Mouse (Mus musculus): Measurements from ENCODE around the gene Vwce.

The Vwce gene

GRCm38 (mm10) chr19:10634106-10634871, at the start of gene Vwce:
Gene Vwce, plus strand, starts transcription at chr19:10634213.
- DNase-seq (ENCODE audit: low spot score) = peak; percentile 77

GRCm38 (mm10) chr19:10585112-10585511, 48.9 kb upstream of the Vwce start:
- DNase-seq (ENCODE audit: low spot score) = no peak

- no peak for DNase-seq (ENCODE audit: low spot score)
Observed at GRCm38 (mm10) chr19:10587231-10587630, 46.8 kb upstream of the Vwce start.

- no peak for DNase-seq (ENCODE audit: low spot score)
Observed at GRCm38 (mm10) chr19:10589127-10589857, 44.7 kb upstream of the Vwce start.

- no peak for DNase-seq (ENCODE audit: low spot score)
Observed at GRCm38 (mm10) chr19:10590301-10590700, 43.7 kb upstream of the Vwce start.

GRCm38 (mm10) chr19:10591659-10592377, 42.2 kb upstream of the Vwce start:
- no peak for DNase-seq (ENCODE audit: low spot score)

- DNase-seq (ENCODE audit: low spot score) = no peak
Observed at GRCm38 (mm10) chr19:10598188-10598587, 35.8 kb upstream of the Vwce start.

GRCm38 (mm10) chr19:10599648-10600047, 34.4 kb upstream of the Vwce start:
- DNase-seq (ENCODE audit: low spot score) = no peak

- DNase-seq (ENCODE audit: low spot score) = no peak
Observed at GRCm38 (mm10) chr19:10602247-10602769, 31.7 kb upstream of the Vwce start.

- DNase-seq (ENCODE audit: low spot score) = peak; percentile 96
Observed at GRCm38 (mm10) chr19:10602787-10603186, 31.2 kb upstream of the Vwce start.

GRCm38 (mm10) chr19:10603660-10604523, 30.1 kb upstream of the Vwce start:
- no peak for DNase-seq (ENCODE audit: low spot score)

- no peak for DNase-seq (ENCODE audit: low spot score)
Observed at GRCm38 (mm10) chr19:10604534-10604933, 29.5 kb upstream of the Vwce start.

GRCm38 (mm10) chr19:10605293-10605900, 28.6 kb upstream of the Vwce start, which contains the start of the genes Ddb1 and Tkfc:
Gene Ddb1, plus strand, starts transcription at chr19:10605327.
Gene Tkfc, minus strand, starts transcription at chr19:10605654.
- peak; percentile 99 for DNase-seq (ENCODE audit: low spot score)

GRCm38 (mm10) chr19:10605901-10606622, 28.0 kb upstream of the Vwce start:
- DNase-seq (ENCODE audit: low spot score) = peak; percentile 52

GRCm38 (mm10) chr19:10608573-10609240, 25.3 kb upstream of the Vwce start:
- DNase-seq (ENCODE audit: low spot score) = no peak

GRCm38 (mm10) chr19:10634872-10635318, 882 bp downstream of the Vwce start:
- peak; percentile 72 for DNase-seq (ENCODE audit: low spot score)

GRCm38 (mm10) chr19:10637840-10638239, 3.8 kb downstream of the Vwce start:
- no peak for DNase-seq (ENCODE audit: low spot score)

- no peak for DNase-seq (ENCODE audit: low spot score)
Observed at GRCm38 (mm10) chr19:10640080-10640479, 6.1 kb downstream of the Vwce start.

GRCm38 (mm10) chr19:10640589-10641378, 6.8 kb downstream of the Vwce start:
- no peak for DNase-seq (ENCODE audit: low spot score)

Measured in embryo, embryonic 10 days (tissue).